13 mouse cellular contexts compared by ENCODE assay signal in the genomic region with DNA sequence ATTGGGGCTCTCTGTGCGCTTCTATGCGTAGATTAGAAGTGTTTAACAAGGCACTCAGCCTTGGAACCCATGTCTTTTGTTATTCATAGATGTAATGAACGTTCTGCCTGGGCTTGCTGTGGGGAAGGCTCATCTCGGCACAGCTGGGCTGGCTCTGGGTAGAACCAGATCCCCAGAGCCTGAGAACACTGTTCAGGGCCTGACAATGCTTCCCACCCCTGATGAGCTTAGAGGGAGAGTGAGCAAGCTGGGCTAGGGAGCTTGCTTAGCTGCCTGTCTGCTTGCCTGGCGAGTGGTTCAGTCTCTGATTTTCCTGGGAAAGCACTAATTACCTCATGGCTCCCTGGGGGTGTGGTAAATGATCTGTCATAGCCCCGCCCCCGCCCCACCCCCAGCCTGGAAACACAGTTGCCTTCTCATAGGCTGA. TPM values are rescaled to one million over a fixed set of nuclear protein-coding genes. Genes with fewer than 3 reads are reported as not detected.
DNase-seq lines count a peak whose midpoint lies in the region; ATAC-seq and TF ChIP-seq lines count a peak whose summit lies in the region.
"Had no signal": no experiment of that assay in that cellular context is flagged by ENCODE, and none has a peak within 500 bp of the region (broad histone marks: within the 10 kb centered on the region; RNA-seq: fewer than 3 reads in every experiment).

No protein-coding gene starts in this region.

- peak; percentile 93 for TF ChIP-seq EP300 in ES-Bruce4 (IDR thresholded peaks at IDR 0.05; ENCODE audit: insufficient read depth, low read depth, low read length)

- peak; percentile 54 for DNase-seq in kidney, adult 2 months
- DNase-seq in kidney, adult 18-20 months = no peak
- peak; percentile 35 for DNase-seq in NIH3T3 (ENCODE audit: low read depth)
- DNase-seq in thymus, postnatal 4 days = no peak
- no peak for DNase-seq in frontal cortex, adult 2 months (ENCODE audit: extremely low spot score in 1 of 2, low spot score in 1 of 2)
- DNase-seq in frontal cortex, postnatal 36 days (ENCODE audit: low spot score in 2 of 2) = no peak
- DNase-seq: heart, adult 18-20 months; heart, postnatal 4 days; liver, embryonic 13.5 days; thymus, postnatal 14 days had no signal

- H3K27ac ChIP-seq in kidney, adult 2 months (ENCODE audit: insufficient read depth, low read depth, low read length) = no peak overlapping the region
- peak overlapping the region; percentile 81 for H3K27ac ChIP-seq in ES-Bruce4 (ENCODE audit: insufficient read depth, low read length)
- no peak overlapping the region for H3K27ac ChIP-seq in forebrain, embryonic 16.5 days (ENCODE audit: low read length)
- H3K27ac ChIP-seq: liver, embryonic 13.5 days; neural tube, embryonic 12.5 days had no signal

- H3K9me3 ChIP-seq in ES-Bruce4 (replicated peaks; ENCODE audit: control insufficient read depth, insufficient read depth, low read length, poor library complexity, severe bottlenecking) = no peaks in the 10 kb centered on the region
- H3K9me3 ChIP-seq in forebrain, embryonic 16.5 days (ENCODE audit: control insufficient read depth, low read length) = no peaks in the 10 kb centered on the region
- H3K9me3 ChIP-seq: liver, embryonic 13.5 days; neural tube, embryonic 12.5 days had no signal

- peak; percentile 25; the same call in 1 of the 2 replicates for ATAC-seq in forebrain, embryonic 16.5 days

- no peak for TF ChIP-seq CTCF in kidney, adult 2 months (conservative IDR thresholded peaks at IDR 0.05; ENCODE audit: insufficient read depth, insufficient read length, low read depth, low read length)
- TF ChIP-seq CTCF in ES-Bruce4 (IDR thresholded peaks at IDR 0.05; ENCODE audit: low read depth, low read length) = no peak

- H3K4me3 ChIP-seq in kidney, adult 2 months (ENCODE audit: insufficient read depth, low read depth, low read length) = no peak overlapping the region
- H3K4me3 ChIP-seq in ES-Bruce4 (ENCODE audit: low read depth, low read length) = no peak overlapping the region
- H3K4me3 ChIP-seq in forebrain, embryonic 16.5 days (replicated peaks; ENCODE audit: low read length) = no peak overlapping the region
- H3K4me3 ChIP-seq: liver, embryonic 13.5 days; neural tube, embryonic 12.5 days had no signal

- no peak for TF ChIP-seq POLR2A in kidney, adult 2 months (IDR thresholded peaks at IDR 0.05; ENCODE audit: low read depth, low read length)
- no peak for TF ChIP-seq POLR2A in ES-Bruce4 (IDR thresholded peaks at IDR 0.05; ENCODE audit: insufficient read depth, low read length)

- H3K27me3 ChIP-seq in kidney, adult 2 months (replicated peaks; ENCODE audit: control insufficient read depth, insufficient read depth, low read length) = no peaks in the 10 kb centered on the region
- no peaks in the 10 kb centered on the region for H3K27me3 ChIP-seq in ES-Bruce4 (ENCODE audit: control insufficient read depth, insufficient read depth, low read length, poor library complexity, severe bottlenecking)
- no peaks in the 10 kb centered on the region for H3K27me3 ChIP-seq in forebrain, embryonic 16.5 days (replicated peaks; ENCODE audit: control insufficient read depth, insufficient read depth, low read length)
- H3K27me3 ChIP-seq: neural tube, embryonic 12.5 days had no signal

- H3K9ac ChIP-seq in ES-Bruce4 (ENCODE audit: low read depth, poor library complexity, severe bottlenecking) = no peak overlapping the region
- H3K9ac ChIP-seq in forebrain, embryonic 16.5 days (replicated peaks; ENCODE audit: low read depth, low read length) = no peak overlapping the region
- H3K9ac ChIP-seq: liver, embryonic 13.5 days; neural tube, embryonic 12.5 days had no signal

- H3K4me1 ChIP-seq in kidney, adult 2 months (ENCODE audit: control insufficient read depth, insufficient read depth, low read length) = peaks cover 9% of the 10 kb centered on the region
- peaks cover 8% of the 10 kb centered on the region for H3K4me1 ChIP-seq in ES-Bruce4 (ENCODE audit: control insufficient read depth, insufficient read depth, low read length)
- H3K4me1 ChIP-seq in forebrain, embryonic 16.5 days (replicated peaks; ENCODE audit: control insufficient read depth, insufficient read depth, low read length) = peaks cover 23% of the 10 kb centered on the region

- no peak overlapping the region for H3K4me2 ChIP-seq in forebrain, embryonic 16.5 days (ENCODE audit: low read length)
- H3K4me2 ChIP-seq: liver, embryonic 13.5 days; neural tube, embryonic 12.5 days had no signal

- 44% methylated on average over 7 of the region's 7 CpGs for WGBS in kidney, adult 2 months
- 6% methylated on average over 7 of the region's 7 CpGs for WGBS in forebrain, embryonic 16.5 days

- H3K36me3 ChIP-seq in kidney, adult 2 months (ENCODE audit: control insufficient read depth, insufficient read depth, low read length) = no peaks in the 10 kb centered on the region
- H3K36me3 ChIP-seq in ES-Bruce4 (ENCODE audit: control insufficient read depth, insufficient read depth, low read length, poor library complexity, severe bottlenecking) = no peaks in the 10 kb centered on the region
- no peaks in the 10 kb centered on the region for H3K36me3 ChIP-seq in forebrain, embryonic 16.5 days (ENCODE audit: control insufficient read depth, insufficient read depth)
- H3K36me3 ChIP-seq: liver, embryonic 13.5 days; neural tube, embryonic 12.5 days had no signal

RNA-seq across cellular contexts. Expression of gene Sirpa, which starts 4.8 kb away (rescaled TPM):
- polyA plus RNA-seq in kidney, adult 2 months (2012; rRNA removed) = 106 and 110 TPM in 2 replicates
- polyA plus RNA-seq in ES-Bruce4 (2011; ENCODE audit: insufficient read depth, insufficient read length, low read depth, missing spikeins) = 7.7 and 8.5 TPM in 2 replicates
- 30.2 and 34.8 TPM in 2 replicates for polyA plus RNA-seq in forebrain, embryonic 16.5 days (2015; fragmentation: Nextera tagmentation; extraction: Ambion mirVana)
- 276 and 309 TPM in 2 replicates for polyA plus RNA-seq in frontal cortex, adult 2 months (2012; rRNA removed)

RNA-seq across cellular contexts. Expression of gene F830045P16Rik, which starts 51.4 kb away (rescaled TPM):
- polyA plus RNA-seq in kidney, adult 2 months (2012; rRNA removed) = not detected in 2 replicates
- not detected in 2 replicates for polyA plus RNA-seq in ES-Bruce4 (2011; ENCODE audit: insufficient read depth, insufficient read length, low read depth, missing spikeins)
- not detected in 2 replicates for polyA plus RNA-seq in forebrain, embryonic 16.5 days (2015; fragmentation: Nextera tagmentation; extraction: Ambion mirVana)
- 0.06 and 0.14 TPM in 2 replicates for polyA plus RNA-seq in frontal cortex, adult 2 months (2012; rRNA removed)
- polyA plus RNA-seq: liver, embryonic 13.5 days; neural tube, embryonic 12.5 days had no signal

Comparison
In these comparisons a context has a peak if more than half of its experiments do, and no peak if none do; other contexts are left out.
1. DNase-seq: peak in kidney, adult 2 months (single experiment) and NIH3T3 (single experiment); none in kidney, adult 18-20 months (single experiment), thymus, postnatal 4 days (single experiment), frontal cortex, adult 2 months (0 of 2) and frontal cortex, postnatal 36 days (0 of 2).